Mouse (Mus musculus) liver, embryonic 14.5 days (tissue): ENCODE results near the gene Zfp568.

Experiments
- CTCF ChIP-seq: IDR thresholded peaks from 2 replicates; pipeline ENCODE4 v1.5.1; 2016; ENCODE audit warnings: antibody characterized with exemption, low read depth, control low read depth
- EP300 ChIP-seq: IDR thresholded peaks from 2 replicates; pipeline ENCODE4 v1.6.1; 2016; ENCODE audit warnings: antibody characterized with exemption, low read depth

- no peak for TF ChIP-seq CTCF
- TF ChIP-seq EP300, result no peak
Measured at GRCm38 (mm10) chr7:30009321-30010085, 25.7 kb downstream of the Zfp568 start.
